Mouse (Mus musculus) left cerebral cortex, adult 8-10 months (tissue): ENCODE results near the gene Cox18. TPM values are rescaled to one million over a fixed set of nuclear protein-coding genes. Genes with fewer than 3 reads are reported as not detected.

Source experiments
- total RNA-seq, 4 experiments: library from RNA; stranded (reverse); gene quantifications; 2 replicates each; pipeline ENCODE4 v1.2.4; 2022

Cox18 gene
- total RNA-seq, 4 experiments from 2014 or later = 18.7 to 25.3 (median 22.9) TPM

Other genes with a start within 250 kb of the Cox18 start
- 100 to 1,000 TPM; 106 to 116 (median 113) TPM for gene Ankrd17, start 142.6 kb upstream of the Cox18 start, total RNA-seq
- gene Gm9958, start 143.2 kb upstream of the Cox18 start, total RNA-seq = 1 to 10 TPM; 1.5 to 3.1 (median 2.2) TPM
- gene Alb, start 236.9 kb upstream of the Cox18 start, total RNA-seq = under 1 TPM in 1 of 4 experiments, not detected in 3; 0.51 TPM